Mouse (Mus musculus) neutrophil, adult 5-6 weeks (primary cell): ENCODE data around the gene Tex11. TPM values are rescaled to one million over a fixed set of nuclear protein-coding genes. Genes with fewer than 3 reads are reported as not detected.
"Not testable (repeated sequence)": the region's sequence is repeated elsewhere in the genome, so short reads cannot be mapped to it uniquely, and the experiment has no call there.

ENCODE experiments used
- ATAC-seq: fragments of 151-379, 151-347 bp; 2 replicates; pipeline ENCODE4 v1.8.0; 2017; ENCODE audit warnings: mild to moderate bottlenecking, moderate TSS enrichment; ENCODE audit not compliant: insufficient number of reproducible peaks, poor library complexity, low FRiP score, severe bottlenecking; ENCODE audit errors: extremely low read depth
- total RNA-seq: library from RNA; stranded (forward); fragments of 200-1000 nt; gene quantifications from 2 replicates; pipeline ENCODE4 v1.2.3, GENCODE M21; 2017

Tex11 gene
- total RNA-seq = not detected in 2 replicates

DNA sequence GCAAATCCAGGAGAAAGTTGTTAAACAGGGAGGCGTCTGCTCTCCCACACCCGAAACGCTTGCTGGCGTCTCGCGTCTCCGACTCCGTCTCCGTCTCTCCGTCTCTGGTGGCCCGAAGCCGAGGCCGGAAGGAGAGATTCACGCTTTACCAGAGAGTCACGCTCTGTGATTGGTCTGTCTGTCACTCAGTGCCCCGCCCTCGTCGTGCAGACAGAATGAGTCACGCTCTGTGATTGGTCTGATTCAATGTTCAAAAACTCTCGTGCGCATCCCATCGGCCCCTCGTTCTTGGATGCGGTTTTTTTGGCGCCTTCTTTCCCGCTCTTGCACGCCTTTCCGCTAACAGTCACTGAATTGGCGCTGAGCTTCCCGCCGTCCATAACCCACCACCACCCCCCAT, at the start of gene Tex11:
Tex11 (minus strand) TSS at position 127 of the 400 bp plus-strand sequence.
- ATAC-seq = no peak

DNA sequence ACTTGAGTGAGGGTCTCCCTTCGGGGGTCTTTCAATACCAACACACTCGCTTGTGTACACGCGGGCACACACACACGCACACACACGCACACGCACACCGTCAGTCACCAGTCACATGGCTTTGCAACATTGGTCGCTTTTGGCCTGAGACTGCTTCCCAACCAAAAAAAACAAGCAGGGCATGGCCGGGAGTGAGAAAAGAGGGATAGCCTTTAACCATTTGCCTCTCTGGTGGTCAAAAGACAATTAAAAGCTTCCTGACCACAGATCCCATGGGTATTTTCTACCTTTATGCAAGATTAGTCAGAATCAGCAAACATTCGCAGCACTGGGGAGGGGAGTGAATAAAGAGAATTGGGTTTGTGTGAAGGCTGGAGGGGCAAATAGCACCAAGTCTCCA, 26.5 kb upstream of the Tex11 start, which contains the start of gene Slc7a3:
Slc7a3 (minus strand) TSS at position 101 of the 400 bp plus-strand sequence.
- no peak for ATAC-seq

DNA sequence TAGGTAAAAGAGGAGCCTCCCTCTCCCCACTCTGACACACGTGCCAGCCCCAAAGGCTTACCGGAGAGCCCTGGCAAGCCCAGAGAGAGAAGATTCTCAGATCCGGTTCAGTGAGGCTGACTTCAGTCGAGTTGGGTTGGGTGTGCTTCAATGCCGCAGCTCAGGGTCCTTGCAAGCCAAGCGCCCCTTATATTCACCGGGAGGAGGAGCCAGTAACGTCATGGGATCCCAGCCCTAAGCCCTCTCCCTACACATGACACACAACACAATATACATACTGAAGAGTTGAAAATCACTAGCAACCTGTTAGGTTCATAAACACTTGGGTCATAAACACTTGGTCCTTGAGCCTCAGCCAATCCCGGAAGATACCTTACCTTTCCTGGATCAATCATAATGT, 25.7 kb upstream of the Tex11 start:
- not testable (repeated sequence) for ATAC-seq

GRCm38 (mm10) chrX:101084192-101084591, 24.7 kb upstream of the Tex11 start:
- no peak for ATAC-seq

DNA sequence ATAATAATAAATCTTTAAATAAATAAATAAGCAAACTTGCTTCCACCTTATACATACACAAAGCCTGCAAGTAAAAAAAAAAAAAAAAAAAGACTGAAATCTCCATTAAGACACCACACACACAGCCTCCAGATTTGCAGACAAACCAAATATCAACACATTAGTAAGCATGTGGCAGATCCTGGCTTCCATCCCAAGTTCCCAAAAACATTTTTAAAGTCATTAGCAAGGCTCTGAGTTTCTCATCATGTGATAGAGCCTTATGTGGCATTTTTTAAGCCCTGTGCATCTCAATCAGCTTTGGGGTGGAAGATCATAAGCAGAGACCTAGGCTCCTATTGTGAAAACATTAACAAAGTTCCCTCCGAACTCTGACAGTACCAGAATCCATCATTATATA, 5.8 kb upstream of the Tex11 start:
- ATAC-seq = no peak

- no peak for ATAC-seq
Observed at GRCm38 (mm10) chrX:101063503-101063902, 4.0 kb upstream of the Tex11 start.

DNA sequence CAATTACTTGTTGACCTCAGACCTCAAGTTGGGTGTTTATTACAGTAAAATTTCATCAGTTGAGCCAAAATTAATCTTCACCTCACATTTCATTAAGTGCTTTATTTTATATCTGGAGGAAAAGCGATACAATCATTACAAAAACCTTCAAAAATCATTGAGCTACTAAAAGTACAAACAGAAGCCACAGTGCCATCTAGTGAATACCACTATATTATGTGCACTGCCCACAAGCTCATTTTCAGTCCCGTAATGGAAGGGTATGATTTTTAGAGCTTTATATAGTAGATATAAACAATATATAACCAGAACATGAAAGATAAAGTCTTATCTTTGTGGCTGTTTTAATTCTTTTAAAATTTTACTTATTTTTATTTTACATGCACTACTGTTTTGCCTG, 115.8 kb downstream of the Tex11 start:
- no peak for ATAC-seq

DNA sequence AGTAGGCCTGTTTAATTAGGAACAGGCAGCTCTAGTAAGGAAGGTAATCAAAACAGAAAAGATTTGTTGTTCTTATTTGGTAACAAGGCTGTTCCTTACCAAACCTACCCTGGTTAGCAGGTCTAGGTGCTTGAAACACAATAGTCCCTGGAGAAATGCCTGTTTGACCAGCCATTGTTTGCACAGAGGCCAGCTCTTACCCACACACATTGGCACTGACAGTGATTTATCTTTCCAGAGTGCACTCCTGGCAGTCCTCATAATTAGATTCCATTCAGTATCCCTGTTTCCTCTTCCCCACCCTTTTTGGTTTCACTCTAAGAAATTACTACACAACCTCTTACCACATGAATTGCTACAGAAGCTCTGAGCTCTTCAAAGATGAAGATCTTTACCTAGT, 220.3 kb downstream of the Tex11 start:
- ATAC-seq = no peak

GRCm38 (mm10) chrX:100832806-100833205, 226.7 kb downstream of the Tex11 start:
- no peak for ATAC-seq

GRCm38 (mm10) chrX:100825557-100825956, 233.9 kb downstream of the Tex11 start:
- ATAC-seq = no peak

DNA sequence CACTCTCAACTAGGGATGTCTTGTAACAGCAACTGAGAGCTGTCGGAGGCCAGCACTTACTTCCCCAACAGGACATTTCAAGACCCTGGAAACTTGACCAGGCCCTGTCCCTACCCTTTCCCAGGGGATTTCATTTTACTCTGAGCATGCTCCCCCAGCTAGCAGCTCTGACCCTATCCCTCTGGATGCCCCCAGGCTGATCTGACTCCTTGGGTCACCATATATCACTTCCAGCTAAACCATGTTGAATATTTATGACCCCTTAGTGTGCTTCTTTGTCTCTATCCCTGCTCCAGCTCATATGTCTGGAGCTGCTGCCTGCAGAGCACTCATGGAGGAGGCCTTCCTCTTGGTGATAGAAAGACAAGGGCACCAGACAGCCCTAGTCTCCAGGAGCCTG, 238.3 kb downstream of the Tex11 start:
- ATAC-seq = no peak

DNA sequence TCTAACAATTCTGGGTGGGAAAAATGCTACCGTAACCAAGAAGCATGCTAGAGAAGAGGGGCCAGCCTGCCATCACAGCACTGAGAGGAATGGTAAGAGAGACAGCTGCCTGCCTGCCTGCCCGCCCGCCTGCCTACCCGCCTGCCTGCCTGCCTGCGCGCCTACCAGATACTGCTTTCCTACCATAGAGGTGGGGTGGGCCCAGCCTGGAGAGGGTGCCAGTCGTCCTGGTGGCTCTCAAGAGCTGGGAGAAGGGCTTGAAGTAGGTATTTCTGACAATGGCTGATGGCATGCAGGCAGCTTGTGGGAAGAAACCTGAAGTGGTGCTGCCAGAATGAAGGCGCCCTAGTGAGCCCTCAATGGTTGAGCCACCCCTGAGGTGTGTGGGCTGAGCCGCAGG, 240.8 kb downstream of the Tex11 start:
- ATAC-seq = no peak

DNA sequence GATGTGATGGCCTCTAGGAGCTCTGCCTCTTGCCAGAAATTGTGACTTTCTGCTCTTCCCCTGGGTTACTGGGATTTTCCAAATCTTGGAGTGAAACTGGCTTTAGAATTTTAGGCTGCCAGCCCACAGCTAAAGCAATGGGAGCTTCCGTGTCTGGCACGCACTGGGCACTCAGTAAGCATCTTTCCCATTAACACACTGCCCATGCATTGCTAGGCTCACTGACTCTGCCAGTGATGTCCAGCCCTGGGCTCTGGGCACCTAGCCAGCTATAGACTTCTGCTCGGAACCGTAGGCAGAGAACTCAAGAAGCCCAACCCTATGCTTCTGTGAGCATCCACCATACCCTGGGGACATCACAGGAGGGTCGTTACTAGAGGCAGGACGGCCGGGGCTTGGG, 243.7 kb downstream of the Tex11 start:
- no peak for ATAC-seq

DNA sequence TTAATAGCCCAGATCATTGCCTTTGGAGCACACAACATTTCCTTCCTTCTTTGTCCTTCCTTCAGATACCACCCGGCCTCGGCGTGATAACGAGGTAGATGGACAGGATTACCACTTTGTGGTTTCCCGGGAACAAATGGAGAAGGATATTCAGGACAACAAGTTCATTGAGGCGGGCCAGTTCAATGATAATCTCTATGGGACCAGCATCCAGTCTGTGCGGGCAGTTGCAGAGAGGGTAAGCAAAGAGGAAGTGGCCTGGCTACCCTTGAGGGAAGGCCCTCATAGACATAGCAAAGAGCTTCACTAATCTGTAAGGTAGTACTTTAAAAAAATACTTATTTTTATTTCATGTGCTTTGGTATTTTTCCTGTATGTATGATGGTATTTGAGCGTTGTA, 245.3 kb downstream of the Tex11 start:
- ATAC-seq = no peak

DNA sequence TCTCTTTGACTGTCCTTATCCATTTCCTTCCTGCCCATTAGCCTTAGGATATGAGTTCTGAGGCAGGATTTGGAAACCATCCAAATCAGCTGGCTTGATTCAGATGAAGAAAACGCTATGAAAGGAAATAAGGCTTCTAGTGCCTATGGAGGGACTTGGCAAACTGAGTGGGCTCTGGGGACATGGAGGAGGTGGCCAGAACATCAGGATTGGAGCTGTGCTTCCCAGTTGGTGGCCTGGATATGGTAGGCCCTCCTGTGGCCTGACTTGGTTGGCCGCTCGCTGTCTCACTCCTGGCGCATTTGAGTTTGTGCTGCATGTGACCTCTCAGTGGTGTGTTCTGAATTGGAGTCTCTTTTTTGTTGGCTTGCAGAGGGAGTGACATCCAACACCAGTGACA, 248.3 kb downstream of the Tex11 start:
- ATAC-seq = no peak

DNA sequence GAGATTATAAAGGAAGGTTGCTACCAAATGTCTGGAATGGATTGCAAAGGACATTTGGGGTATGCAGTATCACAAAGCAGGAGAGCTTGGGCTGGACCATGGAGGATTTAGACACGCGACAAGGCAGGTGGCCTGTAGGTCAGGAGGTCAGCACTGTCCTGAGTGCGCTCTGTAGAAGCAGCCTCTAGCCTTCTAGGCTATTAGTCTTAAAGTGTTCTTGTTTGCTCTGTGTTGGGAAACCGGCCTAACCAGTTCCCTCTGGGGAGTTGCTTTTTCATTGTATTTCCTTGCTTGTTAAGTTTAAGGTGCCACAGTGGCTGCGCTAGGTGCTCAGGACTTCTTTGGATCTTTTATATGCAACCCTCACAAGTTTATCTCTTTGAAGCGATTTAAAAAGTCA, 257.4 kb downstream of the Tex11 start:
- ATAC-seq = no peak

DNA sequence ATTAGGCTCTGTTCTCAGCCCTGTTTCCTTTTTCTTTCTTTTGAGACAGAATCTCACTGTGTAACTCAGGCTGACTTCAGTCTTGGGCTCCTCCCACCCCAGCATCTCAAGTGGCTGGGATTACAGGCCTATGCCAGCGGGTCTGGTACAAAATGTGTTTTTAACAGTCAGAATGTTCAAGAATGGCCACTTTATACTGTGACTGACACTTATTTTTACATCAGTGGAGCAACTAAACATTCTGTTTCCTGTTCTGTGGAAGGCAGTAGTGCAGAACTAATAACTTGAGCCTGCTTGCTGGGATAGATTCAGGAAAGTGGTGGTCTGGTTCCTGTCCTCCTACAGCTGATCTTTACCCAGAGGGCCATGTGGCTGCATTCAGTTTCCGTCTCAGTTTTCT, 258.8 kb downstream of the Tex11 start:
- no peak for ATAC-seq

- no peak for ATAC-seq
Observed at GRCm38 (mm10) chrX:100797851-100798527, 261.5 kb downstream of the Tex11 start.

DNA sequence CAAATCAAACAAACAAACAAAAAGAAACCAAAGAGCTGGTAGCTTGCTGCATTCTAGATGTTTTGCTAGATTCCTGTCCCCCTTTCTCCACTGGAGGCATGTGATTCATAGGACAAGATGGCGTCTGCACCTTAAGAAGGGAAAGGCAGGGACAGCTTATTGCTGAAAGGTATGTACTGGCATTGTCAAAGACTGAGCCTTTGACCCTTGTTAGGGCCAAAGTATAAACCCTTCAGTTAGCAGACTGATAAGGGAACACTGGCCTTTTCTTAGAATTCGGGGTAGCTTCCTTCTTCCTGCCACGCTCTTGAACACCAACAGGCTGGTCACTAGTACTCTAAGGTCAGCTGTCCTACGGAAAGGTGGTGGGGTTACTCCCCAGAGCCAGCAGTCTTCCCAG, 262.1 kb downstream of the Tex11 start:
- ATAC-seq = no peak

GRCm38 (mm10) chrX:100796741-100797090, 262.8 kb downstream of the Tex11 start:
- no peak for ATAC-seq

DNA sequence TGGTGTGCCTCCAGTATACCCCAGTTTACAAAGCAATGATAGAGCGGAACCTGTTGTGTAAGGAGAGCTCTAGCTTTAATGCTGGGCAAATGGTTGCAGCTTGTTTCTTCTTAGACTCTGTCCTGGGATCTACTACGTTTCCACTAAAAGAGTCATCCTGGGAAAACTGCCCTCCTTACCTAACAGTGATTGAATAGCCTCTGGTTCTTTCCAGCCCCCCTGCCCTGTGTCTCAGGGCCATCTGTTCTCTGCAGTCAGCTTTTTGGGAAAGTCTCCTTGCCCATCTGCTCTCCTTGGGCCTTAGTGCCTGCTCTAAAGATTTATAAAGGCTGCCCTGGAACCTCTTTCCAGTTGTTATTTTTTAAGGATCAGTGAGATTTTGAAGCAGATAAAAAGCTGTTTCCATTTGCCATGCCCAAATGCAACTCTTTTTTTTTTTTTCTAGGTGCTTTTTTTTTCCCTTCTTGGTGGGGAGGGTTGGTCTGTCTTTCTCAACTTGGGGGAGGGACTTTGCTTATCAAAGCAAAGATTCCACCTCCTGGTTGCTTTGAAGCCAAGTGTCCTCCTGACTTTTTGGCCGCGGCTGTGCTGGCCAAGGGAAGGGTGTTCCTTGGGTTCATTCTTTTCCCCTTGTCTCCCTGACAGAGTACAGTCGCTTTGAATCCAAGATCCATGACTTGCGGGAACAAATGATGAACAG, 263.3 kb downstream of the Tex11 start:
- ATAC-seq = no peak
